Mouse (Mus musculus) liver, postnatal 0 days (tissue): ENCODE measurements around the gene Pde6g.

ENCODE experiments used
- CTCF ChIP-seq: sonication (generic); IDR thresholded peaks from 2 replicates; pipeline ENCODE4 v1.5.1; 2016; ENCODE audit warnings: antibody characterized with exemption, low read depth
- EP300 ChIP-seq: IDR thresholded peaks from 2 replicates; pipeline ENCODE4 v1.6.1; 2016; ENCODE audit warnings: antibody characterized with exemption, low read depth, mild to moderate bottlenecking

- no peak for TF ChIP-seq EP300
- no peak for TF ChIP-seq CTCF
Observed at GRCm38 (mm10) chr11:120442344-120442743, 11.0 kb downstream of the Pde6g start, which contains the start of gene Tspan10.
